Mouse (Mus musculus): Measurements from ENCODE around the gene Mmgt1. TPM values are rescaled to one million over a fixed set of nuclear protein-coding genes. Genes with fewer than 3 reads are reported as not detected.

The Mmgt1 gene
- total RNA-seq (2014; rRNA removed): 74.2 and 85.1 TPM in 2 replicates
- 43.2 and 44.0 TPM in 2 replicates for polyA plus RNA-seq (2015; fragmentation: Nextera tagmentation; extraction: Ambion mirVana)

- H3K4me1 ChIP-seq (ENCODE audit: insufficient read depth, low read length): 0 out of 2 replicates have a peak, but pooled peaks cover 3% of the 10 kb centered on the region
- H3K9ac ChIP-seq (replicated peaks; ENCODE audit: low read length, poor library complexity, severe bottlenecking): peak within 1 kb of the TSS; percentile 62
- peak within 1 kb of the TSS; percentile 47; the same call in 1 of the 2 replicates for H3K27ac ChIP-seq (ENCODE audit: low read depth, low read length)
- no peaks in the 10 kb centered on the region for H3K27me3 ChIP-seq (ENCODE audit: insufficient read depth, low read length)
- no peaks in the 10 kb centered on the region for H3K9me3 ChIP-seq (ENCODE audit: low read length)
- ATAC-seq (ENCODE audit: low FRiP score) (peak; percentile 99), DNase-seq (ENCODE audit: low spot score) (peak; percentile 94)
- peak within 1 kb of the TSS; percentile 49 for H3K4me2 ChIP-seq (ENCODE audit: low read depth, low read length, poor library complexity, severe bottlenecking)
- no peaks in the 10 kb centered on the region for H3K36me3 ChIP-seq (ENCODE audit: insufficient read depth, low read length)
- WGBS: 23% methylated on average over 44 of the region's 44 CpGs
- peak within 1 kb of the TSS; percentile 58 for H3K4me3 ChIP-seq (ENCODE audit: low read depth, low read length)
- TF ChIP-seq CTCF (IDR thresholded peaks at IDR 0.05): no peak
These were observed at the start of gene Mmgt1 for GRCm38 (mm10) chrX:56597887-56598640. TSS of gene Mmgt1 (minus strand) at chrX:56598069.

DNA sequence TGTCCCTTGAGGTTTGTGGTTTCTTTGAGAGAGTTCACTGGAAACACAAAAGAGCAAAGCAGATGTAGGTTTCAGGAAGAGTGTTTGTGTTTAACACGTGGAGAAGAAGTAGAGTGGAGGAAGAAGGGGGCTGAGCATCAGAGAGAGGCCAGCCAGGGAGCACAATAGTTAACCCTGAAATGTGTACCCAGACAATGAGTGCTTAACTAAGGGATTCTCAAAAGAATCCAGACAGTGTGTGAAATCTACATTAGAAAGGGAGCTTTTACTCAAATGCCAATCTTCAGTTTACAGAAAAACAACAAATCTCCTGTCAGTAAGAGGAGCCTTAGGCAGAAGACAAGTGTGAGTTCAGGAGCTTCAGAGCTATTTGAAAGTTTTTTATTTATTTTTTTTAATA lies 42.2 kb upstream of the Mmgt1 start:
- H3K4me2 ChIP-seq (ENCODE audit: low read depth, low read length, poor library complexity, severe bottlenecking): no peak overlapping the region
- 0% methylated on average over 1 of the region's 1 CpGs for WGBS
- no peak overlapping the region for H3K9ac ChIP-seq (replicated peaks; ENCODE audit: low read length, poor library complexity, severe bottlenecking)
- ATAC-seq (ENCODE audit: low FRiP score) (no peak), DNase-seq (ENCODE audit: low spot score) (no peak)
- no peak for TF ChIP-seq CTCF (IDR thresholded peaks at IDR 0.05)
- no peaks in the 10 kb centered on the region for H3K36me3 ChIP-seq (ENCODE audit: insufficient read depth, low read length)
- no peaks in the 10 kb centered on the region for H3K27me3 ChIP-seq (ENCODE audit: insufficient read depth, low read length)
- H3K4me1 ChIP-seq (ENCODE audit: insufficient read depth, low read length): no peaks in the 10 kb centered on the region
- H3K9me3 ChIP-seq (ENCODE audit: low read length): no peaks in the 10 kb centered on the region
- no peak overlapping the region for H3K27ac ChIP-seq (ENCODE audit: low read depth, low read length)
- no peak overlapping the region for H3K4me3 ChIP-seq (ENCODE audit: low read depth, low read length)

DNA sequence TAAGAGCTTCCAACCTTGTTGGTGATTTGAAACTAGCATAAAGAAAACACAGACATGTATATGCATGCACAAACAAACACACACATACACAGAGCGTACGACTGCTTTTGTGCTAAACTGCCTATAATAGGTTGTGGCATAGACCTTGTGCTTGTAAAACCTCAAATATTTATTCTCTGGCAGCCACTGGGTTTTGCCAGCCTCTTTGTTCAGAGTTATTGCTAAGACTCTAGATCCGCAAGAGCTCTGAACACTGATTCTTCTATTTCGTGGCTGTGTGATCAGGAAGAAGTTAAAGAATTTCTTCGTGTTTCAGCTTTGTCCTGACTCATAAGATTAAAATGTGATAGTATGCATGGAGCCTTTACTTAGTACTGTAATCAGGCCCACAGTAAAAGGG lies 38.3 kb upstream of the Mmgt1 start:
- DNase-seq (ENCODE audit: low spot score): no peak
- no peak for TF ChIP-seq CTCF (IDR thresholded peaks at IDR 0.05)
- H3K9me3 ChIP-seq (ENCODE audit: low read length): no peaks in the 10 kb centered on the region
- H3K4me1 ChIP-seq (ENCODE audit: insufficient read depth, low read length): no peaks in the 10 kb centered on the region
- no peaks in the 10 kb centered on the region for H3K27me3 ChIP-seq (ENCODE audit: insufficient read depth, low read length)
- no peaks in the 10 kb centered on the region; the same call in 1 of the 2 replicates for H3K36me3 ChIP-seq (ENCODE audit: insufficient read depth, low read length)
- H3K4me3 ChIP-seq (ENCODE audit: low read depth, low read length): no peak overlapping the region
- H3K4me2 ChIP-seq (ENCODE audit: low read depth, low read length, poor library complexity, severe bottlenecking): no peak overlapping the region
- no peak overlapping the region for H3K27ac ChIP-seq (ENCODE audit: low read depth, low read length)
- H3K9ac ChIP-seq (replicated peaks; ENCODE audit: low read length, poor library complexity, severe bottlenecking): no peak overlapping the region
- no peak for ATAC-seq (ENCODE audit: low FRiP score)
- WGBS: 85% methylated on average over 5 of the region's 5 CpGs

DNA sequence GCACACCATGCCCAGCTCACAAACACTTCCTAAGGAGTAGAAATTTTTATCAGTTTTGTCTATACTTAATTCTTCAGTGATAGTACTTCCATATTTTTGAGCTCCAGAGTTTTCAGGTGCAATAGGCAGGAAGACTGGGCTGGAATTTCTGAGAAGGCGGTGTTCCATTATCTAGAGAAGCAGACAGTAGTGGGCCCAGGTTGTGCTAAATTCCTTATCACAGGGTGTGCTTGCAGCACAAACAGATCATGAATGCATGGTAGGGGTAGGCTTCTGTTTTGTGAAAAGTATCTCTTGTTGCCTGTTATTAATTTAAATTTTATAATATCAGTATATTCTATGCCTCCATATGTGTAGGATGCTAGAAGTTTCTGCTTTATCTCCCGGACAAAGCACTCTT lies 17.4 kb upstream of the Mmgt1 start:
- no peaks in the 10 kb centered on the region for H3K4me1 ChIP-seq (ENCODE audit: insufficient read depth, low read length)
- H3K27me3 ChIP-seq (ENCODE audit: insufficient read depth, low read length): no peaks in the 10 kb centered on the region
- WGBS: 98% methylated on average over 2 of the region's 2 CpGs
- no peak for TF ChIP-seq CTCF (IDR thresholded peaks at IDR 0.05)
- ATAC-seq (ENCODE audit: low FRiP score): no peak
- H3K9ac ChIP-seq (replicated peaks; ENCODE audit: low read length, poor library complexity, severe bottlenecking): no peak overlapping the region
- no peak overlapping the region for H3K4me2 ChIP-seq (ENCODE audit: low read depth, low read length, poor library complexity, severe bottlenecking)
- H3K27ac ChIP-seq (ENCODE audit: low read depth, low read length): no peak overlapping the region
- DNase-seq (ENCODE audit: low spot score): no peak
- H3K9me3 ChIP-seq (ENCODE audit: low read length): no peaks in the 10 kb centered on the region
- no peaks in the 10 kb centered on the region for H3K36me3 ChIP-seq (ENCODE audit: insufficient read depth, low read length)
- no peak overlapping the region for H3K4me3 ChIP-seq (ENCODE audit: low read depth, low read length)

- H3K4me1 ChIP-seq (ENCODE audit: insufficient read depth, low read length): no peaks in the 10 kb centered on the region
- DNase-seq (ENCODE audit: low spot score) (peak; percentile 5), ATAC-seq (ENCODE audit: low FRiP score) (peak; percentile 46; the same call in 1 of the 2 replicates)
- H3K36me3 ChIP-seq (ENCODE audit: insufficient read depth, low read length): no peaks in the 10 kb centered on the region
- peak overlapping the region; percentile 84 for H3K27ac ChIP-seq (ENCODE audit: low read depth, low read length)
- H3K27me3 ChIP-seq (ENCODE audit: insufficient read depth, low read length): no peaks in the 10 kb centered on the region
- no peak for TF ChIP-seq CTCF (IDR thresholded peaks at IDR 0.05)
- WGBS: 24% methylated on average over 13 of the region's 13 CpGs
- peak overlapping the region; percentile 48 for H3K4me2 ChIP-seq (ENCODE audit: low read depth, low read length, poor library complexity, severe bottlenecking)
- H3K9me3 ChIP-seq (ENCODE audit: low read length): no peaks in the 10 kb centered on the region
- H3K9ac ChIP-seq (replicated peaks; ENCODE audit: low read length, poor library complexity, severe bottlenecking): peak overlapping the region; percentile 57
- peak overlapping the region; percentile 55 for H3K4me3 ChIP-seq (ENCODE audit: low read depth, low read length)
These were observed 12.4 kb upstream of the Mmgt1 start for GRCm38 (mm10) chrX:56610318-56610694.

DNA sequence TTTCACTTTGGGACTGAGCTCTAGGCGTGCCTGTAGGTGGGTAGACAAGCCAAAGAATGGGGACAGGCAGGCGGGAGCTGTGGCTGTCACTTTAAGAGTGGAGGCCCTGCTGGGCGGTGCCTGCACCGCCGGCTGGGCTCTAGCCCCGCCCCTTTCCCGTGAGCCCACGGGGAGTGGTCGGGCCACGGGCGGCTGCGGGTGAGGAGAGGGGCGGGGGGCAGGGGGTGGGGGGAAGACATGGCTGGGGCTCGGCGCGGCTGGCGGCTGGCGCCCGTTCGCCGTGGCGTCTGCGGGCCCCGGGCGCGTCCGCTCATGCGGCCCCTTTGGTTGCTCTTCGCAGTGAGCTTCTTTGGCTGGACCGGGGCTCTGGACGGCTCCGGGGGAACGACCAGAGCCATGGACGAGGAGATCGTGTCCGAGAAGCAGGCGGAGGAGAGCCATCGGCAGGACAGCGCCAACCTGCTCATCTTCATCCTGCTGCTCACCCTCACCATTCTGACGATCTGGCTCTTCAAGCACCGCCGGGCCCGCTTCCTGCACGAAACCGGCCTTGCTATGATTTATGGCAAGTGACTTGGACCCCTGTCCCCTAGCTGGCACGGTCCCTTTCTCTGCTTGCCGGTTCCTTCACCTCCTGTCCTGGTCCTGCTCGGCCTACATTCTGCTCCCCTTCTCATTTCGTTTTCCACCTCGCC lies 11.9 kb upstream of the Mmgt1 start, which contains the start of gene Slc9a6:
TSS of gene Slc9a6 (plus strand) at position 135 of the 695 bp plus-strand sequence.
- no peaks in the 10 kb centered on the region for H3K27me3 ChIP-seq (ENCODE audit: insufficient read depth, low read length)
- whole genome bisulfite sequencing: 24% methylated on average over 38 of the region's 50 CpGs
- peak within 1 kb of the TSS; percentile 84 for H3K27ac ChIP-seq (ENCODE audit: low read depth, low read length)
- peak; percentile 83 for DNase-seq (ENCODE audit: low spot score)
- H3K9me3 ChIP-seq (ENCODE audit: low read length): no peaks in the 10 kb centered on the region
- TF ChIP-seq CTCF (IDR thresholded peaks at IDR 0.05): no peak
- peak within 1 kb of the TSS; percentile 48 for H3K4me2 ChIP-seq (ENCODE audit: low read depth, low read length, poor library complexity, severe bottlenecking)
- no peaks in the 10 kb centered on the region for H3K36me3 ChIP-seq (ENCODE audit: insufficient read depth, low read length)
- peak; percentile 95 for ATAC-seq (ENCODE audit: low FRiP score)
- H3K9ac ChIP-seq (replicated peaks; ENCODE audit: low read length, poor library complexity, severe bottlenecking): peak within 1 kb of the TSS; percentile 57
- peak within 1 kb of the TSS; percentile 55 for H3K4me3 ChIP-seq (ENCODE audit: low read depth, low read length)
- H3K4me1 ChIP-seq (ENCODE audit: insufficient read depth, low read length): no peaks in the 10 kb centered on the region
